Mouse (Mus musculus) C2C12 (cell line): ENCODE measurements around the gene Snrnp27.

Source experiments
- CEBPB ChIP-seq: IDR thresholded peaks from one replicate; pipeline ENCODE4 v1.6.1; 2011; ENCODE audit warnings: low read depth, mild to moderate bottlenecking, control low read depth, moderate library complexity
- CTCF ChIP-seq: IDR thresholded peaks from one replicate; pipeline ENCODE4 v1.5.1; 2011; ENCODE audit not compliant: control insufficient read depth, insufficient read depth, insufficient read length
- MAX ChIP-seq: IDR thresholded peaks from one replicate; pipeline ENCODE4 v1.6.1; 2011; ENCODE audit warnings: mild to moderate bottlenecking, control low read depth
- USF1 ChIP-seq: IDR thresholded peaks from one replicate; pipeline ENCODE4 v1.6.1; 2011; ENCODE audit warnings: low read depth, mild to moderate bottlenecking, control low read depth, moderate library complexity

DNA sequence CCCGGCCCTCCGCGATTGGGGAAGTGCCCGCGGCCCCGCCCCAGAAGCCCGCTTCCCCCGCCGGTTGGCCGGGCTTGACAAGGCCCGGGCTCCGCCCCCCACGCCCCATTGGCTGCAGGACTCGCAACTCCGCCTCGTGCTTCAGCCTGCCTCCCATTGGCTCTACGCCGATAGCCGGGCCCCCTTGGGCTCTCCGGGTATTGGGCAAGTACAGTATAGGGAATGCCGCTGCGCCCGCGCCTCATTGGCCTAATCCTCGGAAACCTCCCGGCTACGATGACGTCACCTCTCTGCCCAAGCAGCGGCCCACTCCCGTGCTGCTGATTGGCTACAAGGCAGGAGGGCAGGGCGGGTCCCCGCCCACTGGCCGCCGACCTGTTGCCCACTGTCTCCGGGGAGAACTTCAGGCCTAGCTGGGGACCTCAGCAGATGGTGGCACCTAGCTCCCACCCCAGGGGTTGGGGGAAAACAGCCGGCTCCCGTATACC is 15.0 kb downstream of the Snrnp27 start:
- no peak for TF ChIP-seq CTCF
- TF ChIP-seq MAX = no peak
- TF ChIP-seq USF1 = no peak
- TF ChIP-seq CEBPB = peak; percentile 30
